Mouse (Mus musculus): ENCODE data around the gene Gm49361. TPM values are rescaled to one million over a fixed set of nuclear protein-coding genes. Genes with fewer than 3 reads are reported as not detected.

Gene Gm49361
- total and polyA plus RNA-seq, 3 experiments: not detected

- Histone ChIP-seq H3K9me3 (replicated peaks; ENCODE audit: low read length) (no peaks in the 10 kb centered on the region), H3K36me3 (replicated peaks in 1 of 2; ENCODE audit: control insufficient read depth in 1 of 2, insufficient read depth in 1 of 2, low read length in 1 of 2) (no peaks in the 10 kb centered on the region), H3K4me1 (ENCODE audit: control insufficient read depth in 1 of 2, insufficient read depth in 2 of 2) (no peaks in the 10 kb centered on the region), H3K4me3 (replicated peaks in 1 of 3; ENCODE audit: low read depth in 2 of 3, low read length in 2 of 3, poor library complexity in 1 of 3) (no peak overlapping the region), H3K4me2 (ENCODE audit: insufficient read depth, low read depth, poor library complexity, severe bottlenecking) (no peak overlapping the region), H3K79me2 (replicated peaks; ENCODE audit: control insufficient read depth, extremely low read depth, insufficient read depth, poor library complexity, severe bottlenecking) (no peaks in the 10 kb centered on the region), H3K9ac (ENCODE audit: insufficient read depth, low read depth) (no peak overlapping the region), H3K27ac (ENCODE audit: insufficient read depth, low read depth) (no peak overlapping the region), H3K27me3 (replicated peaks) (no peaks in the 10 kb centered on the region)
- in situ Hi-C loops (cut with MboI; ENCODE audit: low pct_ligation_motif_present, low pct_unique_long_range_greater_than_20kb, low sequenced_read_pairs): no loop called here
- no peak for DNase-seq (ENCODE audit: extremely low read depth)
- TF ChIP-seq ETS1 (conservative IDR thresholded peaks at IDR 0.05; ENCODE audit: low read depth, low read length) (no peak), ZKSCAN1 (IDR thresholded peaks at IDR 0.05; ENCODE audit: borderline replicate concordance, low read depth, low read length) (no peak), USF2 (conservative IDR thresholded peaks at IDR 0.05; ENCODE audit: low read depth, low read length) (no peak), MAZ (IDR thresholded peaks at IDR 0.05; ENCODE audit: low read depth, low read length) (no peak), CTCF (conservative IDR thresholded peaks at IDR 0.05 in 1 of 2, IDR thresholded peaks at IDR 0.05 in 1 of 2; ENCODE audit: low read depth in 2 of 2, low read length in 2 of 2) (no peak), POLR2A (IDR thresholded peaks at IDR 0.05; ENCODE audit: low read depth, low read length) (no peak), MAX (IDR thresholded peaks at IDR 0.05; ENCODE audit: low read length) (no peak)
- dilution Hi-C loops (cut with MboI; ENCODE audit: extremely low pct_ligation_motif_present, extremely low pct_unique_long_range_greater_than_20kb, low sequenced_read_pairs): no loop called here
These were observed 51.7 kb downstream of the Gm49361 start for GRCm38 (mm10) chr14:57694246-57694645.

GRCm38 (mm10) chr14:57692517-57693130 lies 53.3 kb downstream of the Gm49361 start:
- H3K79me2 ChIP-seq (replicated peaks; ENCODE audit: control insufficient read depth, extremely low read depth, insufficient read depth, poor library complexity, severe bottlenecking): no peaks in the 10 kb centered on the region
- dilution Hi-C loops (cut with MboI; ENCODE audit: extremely low pct_ligation_motif_present, extremely low pct_unique_long_range_greater_than_20kb, low sequenced_read_pairs) (no loop called here), in situ Hi-C loops (cut with MboI; ENCODE audit: low pct_ligation_motif_present, low pct_unique_long_range_greater_than_20kb, low sequenced_read_pairs) (no loop called here)
- no peak overlapping the region for H3K4me2 ChIP-seq (ENCODE audit: insufficient read depth, low read depth, poor library complexity, severe bottlenecking)
- DNase-seq (ENCODE audit: extremely low read depth): no peak
- no peak overlapping the region for H3K9ac ChIP-seq (ENCODE audit: insufficient read depth, low read depth)
- no peaks in the 10 kb centered on the region for H3K36me3 ChIP-seq (replicated peaks in 1 of 2; ENCODE audit: control insufficient read depth in 1 of 2, insufficient read depth in 1 of 2, low read length in 1 of 2)
- no peaks in the 10 kb centered on the region for H3K9me3 ChIP-seq (replicated peaks; ENCODE audit: low read length)
- no peaks in the 10 kb centered on the region for H3K4me1 ChIP-seq (ENCODE audit: control insufficient read depth in 1 of 2, insufficient read depth in 2 of 2)
- H3K4me3 ChIP-seq (replicated peaks in 1 of 3; ENCODE audit: low read depth in 2 of 3, low read length in 2 of 3, poor library complexity in 1 of 3): no peak overlapping the region
- no peaks in the 10 kb centered on the region for H3K27me3 ChIP-seq (replicated peaks)
- no peak overlapping the region for H3K27ac ChIP-seq (ENCODE audit: insufficient read depth, low read depth)
- TF ChIP-seq ZMIZ1 (IDR thresholded peaks at IDR 0.05; ENCODE audit: low read depth, low read length) (no peak), ZKSCAN1 (IDR thresholded peaks at IDR 0.05; ENCODE audit: borderline replicate concordance, low read depth, low read length) (no peak), GABPA (IDR thresholded peaks at IDR 0.05; ENCODE audit: insufficient replicate concordance, low read depth, low read length) (no peak), SMC3 (IDR thresholded peaks at IDR 0.05; ENCODE audit: low read depth, low read length) (no peak), CHD1 (IDR thresholded peaks at IDR 0.05; ENCODE audit: low read depth, low read length) (no peak), MYC (IDR thresholded peaks at IDR 0.05; ENCODE audit: low read depth, low read length) (no peak), EP300 (IDR thresholded peaks at IDR 0.05; ENCODE audit: low read length) (no peak), MEF2A (IDR thresholded peaks at IDR 0.05; ENCODE audit: borderline replicate concordance, low read depth, low read length) (no peak), USF1 (IDR thresholded peaks at IDR 0.05; ENCODE audit: low read depth, low read length) (no peak), IRF4 (IDR thresholded peaks at IDR 0.05; ENCODE audit: low read depth, low read length) (no peak), JUN (IDR thresholded peaks at IDR 0.05; ENCODE audit: insufficient read depth, low read depth, low read length) (no peak), UBTF (IDR thresholded peaks at IDR 0.05; ENCODE audit: low read depth, low read length) (no peak), ZNF384 (IDR thresholded peaks at IDR 0.05; ENCODE audit: low read depth, low read length) (no peak), JUND (conservative IDR thresholded peaks at IDR 0.05; ENCODE audit: low read depth, low read length) (no peak), ELF1 (IDR thresholded peaks at IDR 0.05; ENCODE audit: low read depth, low read length) (no peak)
